Mouse (Mus musculus) MEL (cell line): ENCODE results near the gene Tnxb. TPM values are rescaled to one million over a fixed set of nuclear protein-coding genes. Genes with fewer than 3 reads are reported as not detected.

Experiments used
- DNase-seq: peaks from one replicate; pipeline ENCODE4 v3.0.0; 2011; ENCODE audit warnings: low read depth, low spot score
- H3K27ac ChIP-seq: 2 replicates; pipeline ENCODE4 v1.5.1; 2012; ENCODE audit warnings: low read depth, mild to moderate bottlenecking, control low read depth, low read length, moderate library complexity; ENCODE audit not compliant: control insufficient read depth
- H3K27me3 ChIP-seq, 2 experiments: fragments of 150-350 bp in 1 of 2; sonication (generic) in 1 of 2; 2 replicates each; pipeline ENCODE4 v1.6.1; 2012; ENCODE audit warnings: low read length in 2 of 2, mild to moderate bottlenecking in 2 of 2, improper control_type of control experiment in 1 of 2, moderate library complexity in 1 of 2; ENCODE audit not compliant: insufficient read depth in 2 of 2, control insufficient read depth in 1 of 2
- H3K36me3 ChIP-seq, 2 experiments: 2 replicates each; pipeline ENCODE4 v1.6.1; 2012 to 2014; ENCODE audit warnings: low read length in 2 of 2, improper control_type of control experiment in 1 of 2, inconsistent platforms in 1 of 2, mild to moderate bottlenecking in 1 of 2; ENCODE audit not compliant: insufficient read depth in 2 of 2, control insufficient read depth in 1 of 2
- H3K4me1 ChIP-seq, 2 experiments: fragments of 150-350 bp in 1 of 2; sonication (generic) in 1 of 2; 2 replicates each; pipeline ENCODE4 v1.6.1; 2012; ENCODE audit warnings: low read length in 2 of 2, improper control_type of control experiment in 1 of 2, mild to moderate bottlenecking in 1 of 2; ENCODE audit not compliant: insufficient read depth in 2 of 2, control insufficient read depth in 1 of 2
- H3K4me3 ChIP-seq, 2 experiments: fragments of 150-350 bp in 1 of 2; sonication (generic) in 1 of 2; 2 replicates each; pipeline ENCODE4 v1.5.1; 2012; ENCODE audit warnings: low read depth in 2 of 2, low read length in 2 of 2, mild to moderate bottlenecking in 2 of 2, moderate library complexity in 2 of 2, control low read depth in 1 of 2, improper control_type of control experiment in 1 of 2; ENCODE audit not compliant: control insufficient read depth in 1 of 2, insufficient read depth in 1 of 2
- H3K79me2 ChIP-seq: 2 replicates; pipeline ENCODE4 v1.6.1; 2012; ENCODE audit warnings: mild to moderate bottlenecking, low read length, moderate library complexity; ENCODE audit not compliant: control insufficient read depth, poor library complexity, insufficient read depth
- H3K9ac ChIP-seq: 2 replicates; pipeline ENCODE4 v1.6.1; 2012; ENCODE audit warnings: low read depth, mild to moderate bottlenecking, control low read depth, low read length, moderate library complexity; ENCODE audit not compliant: control insufficient read depth, poor library complexity, severe bottlenecking
- H3K9me3 ChIP-seq: fragments of 150-350 bp; sonication (generic); replicated peaks from 2 replicates; pipeline ENCODE4 v1.6.1; 2012; ENCODE audit warnings: mild to moderate bottlenecking, low read length, improper control_type of control experiment, moderate library complexity; ENCODE audit not compliant: insufficient read depth
- BHLHE40 ChIP-seq: IDR thresholded peaks from 2 replicates; pipeline ENCODE4 v1.6.1; 2012; ENCODE audit warnings: low read depth, mild to moderate bottlenecking, inconsistent platforms, low read length, improper control_type of control experiment, borderline replicate concordance
- CHD2 ChIP-seq: IDR thresholded peaks from 2 replicates; pipeline ENCODE4 v1.6.1; 2011; ENCODE audit warnings: low read length, improper control_type of control experiment
- CTCF ChIP-seq, 3 experiments: IDR thresholded peaks in 2 of 3; conservative IDR thresholded peaks in 1 of 3; 2 replicates each; pipeline ENCODE4 v1.5.1; 2011 to 2012; ENCODE audit warnings: low read length in 3 of 3, low read depth in 2 of 3, mild to moderate bottlenecking in 2 of 3, improper control_type of control experiment in 1 of 3, inconsistent platforms in 1 of 3, mixed read lengths in 1 of 3, moderate library complexity in 1 of 3; ENCODE audit not compliant: control insufficient read depth in 1 of 3, insufficient read depth in 1 of 3, poor library complexity in 1 of 3, severe bottlenecking in 1 of 3
- E2F4 ChIP-seq: IDR thresholded peaks from 2 replicates; pipeline ENCODE4 v1.6.1; 2011; ENCODE audit warnings: low read depth, low read length, improper control_type of control experiment, borderline replicate concordance
- ELF1 ChIP-seq: IDR thresholded peaks from 2 replicates; pipeline ENCODE4 v1.6.1; 2014; ENCODE audit warnings: low read depth, mild to moderate bottlenecking, inconsistent platforms, low read length, improper control_type of control experiment, moderate library complexity
- EP300 ChIP-seq, 2 experiments: IDR thresholded peaks; 2 replicates each; pipeline ENCODE4 v1.6.1; 2011; ENCODE audit warnings: improper control_type of control experiment in 2 of 2, low read length in 2 of 2, low read depth in 1 of 2, mild to moderate bottlenecking in 1 of 2
- ETS1 ChIP-seq: IDR thresholded peaks from 2 replicates; pipeline ENCODE4 v1.6.1; 2012; ENCODE audit warnings: low read depth, mild to moderate bottlenecking, inconsistent platforms, low read length, improper control_type of control experiment, moderate library complexity
- GATA1 ChIP-seq: IDR thresholded peaks from 2 replicates; pipeline ENCODE4 v1.6.1; 2011; ENCODE audit warnings: low read depth, low read length, improper control_type of control experiment
- HCFC1 ChIP-seq: IDR thresholded peaks from 2 replicates; pipeline ENCODE4 v1.6.1; 2012; ENCODE audit warnings: low read depth, mild to moderate bottlenecking, inconsistent platforms, low read length, improper control_type of control experiment, moderate library complexity
- JUND ChIP-seq: IDR thresholded peaks from 2 replicates; pipeline ENCODE4 v1.6.1; 2011; ENCODE audit warnings: low read depth, mild to moderate bottlenecking, improper control_type of control experiment, low read length
- KAT2A ChIP-seq: conservative IDR thresholded peaks from 2 replicates; pipeline ENCODE4 v1.6.1; 2012; ENCODE audit warnings: low read depth, low read length, improper control_type of control experiment, inconsistent platforms
- MAFK ChIP-seq: IDR thresholded peaks from 2 replicates; pipeline ENCODE4 v1.6.1; 2011; ENCODE audit warnings: low read depth, mild to moderate bottlenecking, low read length, improper control_type of control experiment, borderline replicate concordance
- MAX ChIP-seq: IDR thresholded peaks from 2 replicates; pipeline ENCODE4 v1.6.1; 2011; ENCODE audit warnings: low read length, improper control_type of control experiment
- MAZ ChIP-seq: IDR thresholded peaks from 2 replicates; pipeline ENCODE4 v1.6.1; 2012; ENCODE audit warnings: low read depth, mild to moderate bottlenecking, inconsistent platforms, low read length, improper control_type of control experiment
- MXI1 ChIP-seq: IDR thresholded peaks from 2 replicates; pipeline ENCODE4 v1.6.1; 2011; ENCODE audit warnings: mild to moderate bottlenecking, low read depth, low read length, improper control_type of control experiment
- MYB ChIP-seq: IDR thresholded peaks from 2 replicates; pipeline ENCODE4 v1.6.1; 2011; ENCODE audit warnings: mild to moderate bottlenecking, low read depth, low read length, improper control_type of control experiment
- MYC ChIP-seq: IDR thresholded peaks from 2 replicates; pipeline ENCODE4 v1.6.1; 2011; ENCODE audit warnings: low read depth, mild to moderate bottlenecking, low read length, improper control_type of control experiment, moderate library complexity
- NRF1 ChIP-seq: IDR thresholded peaks from 2 replicates; pipeline ENCODE4 v1.6.1; 2014; ENCODE audit warnings: low read depth, mild to moderate bottlenecking, inconsistent platforms, low read length, improper control_type of control experiment, moderate library complexity; ENCODE audit not compliant: poor library complexity, insufficient read depth, severe bottlenecking
- POLR2A ChIP-seq, 2 experiments: IDR thresholded peaks; 2 replicates each; pipeline ENCODE4 v1.6.1; 2011 to 2012; ENCODE audit warnings: low read length in 2 of 2, mild to moderate bottlenecking in 2 of 2, control low read depth in 1 of 2, improper control_type of control experiment in 1 of 2, low read depth in 1 of 2, moderate library complexity in 1 of 2; ENCODE audit not compliant: control insufficient read depth in 1 of 2, insufficient read depth in 1 of 2, poor library complexity in 1 of 2
- POLR2AphosphoS2 ChIP-seq: IDR thresholded peaks from 2 replicates; pipeline ENCODE4 v1.6.1; 2011; ENCODE audit warnings: low read length, improper control_type of control experiment
- POLR2AphosphoS5 ChIP-seq: IDR thresholded peaks from 2 replicates; pipeline ENCODE4 v1.6.1; 2012; ENCODE audit warnings: low read depth, borderline replicate concordance, mild to moderate bottlenecking, inconsistent platforms, low read length, moderate library complexity, mixed read lengths
- RAD21 ChIP-seq: IDR thresholded peaks from 2 replicates; pipeline ENCODE4 v1.6.1; 2011; ENCODE audit warnings: mild to moderate bottlenecking, low read depth, low read length, improper control_type of control experiment
- SIN3A ChIP-seq: IDR thresholded peaks from 2 replicates; pipeline ENCODE4 v1.6.1; 2012; ENCODE audit warnings: low read length, improper control_type of control experiment, inconsistent platforms
- TBP ChIP-seq: IDR thresholded peaks from 2 replicates; pipeline ENCODE4 v1.8.0; 2011; ENCODE audit warnings: low read depth, low read length, improper control_type of control experiment
- USF2 ChIP-seq, 2 experiments: IDR thresholded peaks; 2 replicates each; pipeline ENCODE4 v1.6.1; 2011 to 2012; ENCODE audit warnings: improper control_type of control experiment in 2 of 2, low read length in 2 of 2, borderline replicate concordance in 1 of 2, inconsistent platforms in 1 of 2, low read depth in 1 of 2, mild to moderate bottlenecking in 1 of 2; ENCODE audit not compliant: insufficient read depth in 1 of 2
- ZC3H11A ChIP-seq: IDR thresholded peaks from 2 replicates; pipeline ENCODE4 v1.6.1; 2012; ENCODE audit warnings: low read depth, mild to moderate bottlenecking, inconsistent platforms, low read length, improper control_type of control experiment
- ZNF384 ChIP-seq: IDR thresholded peaks from 2 replicates; pipeline ENCODE4 v1.6.1; 2012; ENCODE audit warnings: low read depth, mild to moderate bottlenecking, inconsistent platforms, low read length, improper control_type of control experiment
- polyA plus RNA-seq, 2 experiments: library from polyadenylated mRNA; stranded (reverse) in 1 of 2; unstranded in 1 of 2; fragments of >175 nt in 1 of 2; fragments of >200 nt in 1 of 2; gene quantifications; 2 replicates each; pipeline versions ENCODE4 v1.2.1 to v1.2.4; 2012; ENCODE audit warnings: low replicate concordance in 2 of 2, low read depth in 1 of 2; ENCODE audit not compliant: insufficient read length in 2 of 2, insufficient read depth in 1 of 2, missing spikeins in 1 of 2
- total RNA-seq: library from RNA; depleted of rRNA; stranded (reverse); fragments of 300-350 nt; gene quantifications from 2 replicates; pipeline ENCODE4 v1.2.3, GENCODE M21; 2012

Gene Tnxb
- total and polyA plus RNA-seq, 3 experiments = 0.27 to 0.28 TPM; not detected in 1

DNA sequence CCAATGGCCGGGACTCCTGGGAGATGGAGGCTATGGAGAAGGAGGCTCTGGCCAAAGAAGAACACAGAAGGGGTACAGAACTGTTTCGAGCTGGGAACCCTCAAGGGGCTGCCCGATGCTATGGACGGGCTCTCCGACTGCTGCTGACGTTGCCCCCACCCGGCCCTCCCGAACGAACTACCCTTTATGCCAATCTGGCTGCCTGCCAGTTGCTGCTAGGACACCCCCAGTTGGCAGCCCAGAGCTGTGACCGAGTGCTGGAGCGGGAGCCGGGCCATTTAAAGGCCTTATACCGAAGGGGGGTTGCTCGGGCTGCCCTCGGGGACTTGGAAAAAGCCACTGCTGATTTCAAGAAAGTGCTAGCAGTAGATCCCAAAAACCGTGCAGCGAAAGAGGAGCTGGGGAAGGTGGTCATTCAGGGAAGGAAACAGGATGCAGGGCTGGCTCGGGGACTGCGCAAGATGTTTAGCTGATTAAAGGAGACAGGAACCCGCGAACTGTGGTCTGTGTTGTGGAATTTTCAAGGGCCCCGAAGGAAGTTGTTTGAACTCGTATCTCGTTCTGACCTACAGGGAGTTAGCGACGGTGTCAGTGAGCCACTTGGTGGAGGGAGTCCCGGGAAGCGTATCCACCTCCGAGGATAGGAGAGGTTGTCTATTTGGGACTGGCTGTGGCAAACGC, 24.4 kb upstream of the Tnxb start:
- H3K4me3 ChIP-seq = peak overlapping the region; percentile 63 to 67
- peaks cover 0 to 12% of the 10 kb centered on the region in 2 experiments; a peak in 2 of 4 replicates for H3K36me3 ChIP-seq
- peaks cover 0 to 20% of the 10 kb centered on the region in 2 experiments; a peak in 3 of 4 replicates for H3K4me1 ChIP-seq
- peak overlapping the region; percentile 81 for H3K9ac ChIP-seq
- no peaks in the 10 kb centered on the region for H3K27me3 ChIP-seq
- no peaks in the 10 kb centered on the region for H3K9me3 ChIP-seq
- H3K79me2 ChIP-seq = peaks cover 15% of the 10 kb centered on the region
- H3K27ac ChIP-seq = peak overlapping the region; percentile 52
- 0 out of 2 replicates have a peak, but pooled peaks have one; percentile 9 for TF ChIP-seq ELF1
- no peak for TF ChIP-seq MYC
- 0 out of 2 replicates have a peak, but pooled peaks have one; percentile 23 for TF ChIP-seq TBP
- TF ChIP-seq, all 39 proteins: peak for 2
- peak; percentile 67 for DNase-seq

DNA sequence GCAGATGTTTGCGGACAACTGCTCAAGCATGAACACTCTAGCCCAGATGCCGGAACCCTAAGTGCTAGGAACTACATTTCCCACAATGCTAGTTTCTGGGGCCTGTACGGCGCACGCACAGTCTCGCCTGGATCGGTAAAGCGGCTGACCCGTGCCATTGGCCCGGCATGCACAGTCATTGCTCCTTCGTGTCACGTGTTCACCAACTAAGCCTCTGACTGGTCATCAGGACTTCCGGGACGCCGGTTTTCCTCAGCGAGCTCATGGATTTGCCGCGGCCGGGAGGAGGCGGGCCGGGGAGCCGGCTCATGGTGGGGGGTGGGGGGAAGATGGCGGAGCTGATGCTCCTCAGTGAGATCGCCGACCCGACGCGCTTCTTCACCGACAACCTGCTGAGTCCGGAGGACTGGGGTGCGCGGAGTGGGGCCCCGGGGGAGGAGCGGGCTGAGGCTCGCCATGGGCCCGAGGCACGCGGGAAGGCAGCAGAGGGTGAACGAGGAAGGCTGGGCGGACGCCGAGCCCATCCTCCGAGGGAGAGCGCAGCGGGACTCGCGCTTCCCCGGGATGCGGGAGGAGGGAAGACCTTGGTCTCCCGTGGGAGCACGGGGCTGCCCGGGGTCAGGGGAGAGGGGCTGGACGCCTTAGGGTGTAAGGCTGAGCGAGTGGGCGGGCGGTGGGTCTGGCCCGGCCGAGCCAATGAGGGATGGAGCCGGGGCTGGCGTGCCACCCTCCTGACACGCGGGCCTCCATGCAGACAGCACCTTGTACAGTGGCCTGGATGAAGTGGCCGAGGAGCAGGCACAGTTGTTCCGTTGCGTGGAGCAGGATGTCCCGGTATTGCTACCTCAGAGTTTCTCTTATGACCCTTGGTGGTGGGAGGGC, 23.2 kb upstream of the Tnxb start, which contains the start of gene Atf6b:
TSS of gene Atf6b (plus strand) at position 241 of the 882 bp plus-strand sequence.
- Histone ChIP-seq H3K79me2 (peaks cover 15% of the 10 kb centered on the region), H3K27ac (peak within 1 kb of the TSS; percentile 52), H3K9me3 (no peaks in the 10 kb centered on the region), H3K4me3 (peak within 1 kb of the TSS; percentile 78 to 85), H3K4me1 (peaks cover 0 to 20% of the 10 kb centered on the region in 2 experiments; a peak in 3 of 4 replicates), H3K36me3 (peaks cover 0 to 12% of the 10 kb centered on the region in 2 experiments; a peak in 2 of 4 replicates), H3K9ac (peak within 1 kb of the TSS; percentile 84), H3K27me3 (no peaks in the 10 kb centered on the region)
- peak; percentile 99 for DNase-seq
- no peak for TF ChIP-seq JUND
- no peak for TF ChIP-seq CHD2
- peak; percentile 96 for TF ChIP-seq ELF1
- TF ChIP-seq MYB = no peak
- TF ChIP-seq TBP = peak; percentile 62; the same call in 1 of the 2 replicates
- peak; percentile 37; the same call in 1 of the 2 replicates for TF ChIP-seq MAZ
- TF ChIP-seq ZNF384 = no peak
- TF ChIP-seq KAT2A = peak; percentile 90
- TF ChIP-seq E2F4 = no peak
- TF ChIP-seq POLR2A (IDR thresholded peaks at IDR 0.05; ENCODE audit: control insufficient read depth in 1 of 2, insufficient read depth in 1 of 2, low read depth in 1 of 2, low read length in 2 of 2, poor library complexity in 1 of 2) = peak; percentile 78 to 83; a peak in 3 of 4 replicates
- peak; percentile 85 for TF ChIP-seq MXI1
- TF ChIP-seq ZC3H11A = no peak
- peak; percentile 79 to 86 for TF ChIP-seq USF2 (IDR thresholded peaks at IDR 0.05; ENCODE audit: borderline replicate concordance in 1 of 2, insufficient read depth in 1 of 2, low read depth in 1 of 2, low read length in 2 of 2)
- TF ChIP-seq MYC = peak; percentile 69
- no peak for TF ChIP-seq RAD21
- no peak for TF ChIP-seq POLR2AphosphoS5
- TF ChIP-seq CTCF (IDR thresholded peaks at IDR 0.05 in 2 of 3, conservative IDR thresholded peaks at IDR 0.05 in 1 of 3; ENCODE audit: control insufficient read depth in 1 of 3, insufficient read depth in 1 of 3, low read depth in 2 of 3, low read length in 3 of 3, poor library complexity in 1 of 3, severe bottlenecking in 1 of 3) = no peak
- peak; percentile 18; the same call in 1 of the 2 replicates for TF ChIP-seq ETS1
- TF ChIP-seq EP300 (IDR thresholded peaks at IDR 0.05; ENCODE audit: low read depth in 1 of 2, low read length in 2 of 2) = no peak
- 0 out of 2 replicates have a peak, but pooled peaks have one; percentile 53 for TF ChIP-seq POLR2AphosphoS2
- peak; percentile 97 for TF ChIP-seq HCFC1
- peak; percentile 96 for TF ChIP-seq MAX
- TF ChIP-seq BHLHE40 = no peak
- peak; percentile 75 for TF ChIP-seq NRF1
- TF ChIP-seq SIN3A = peak; percentile 85
- TF ChIP-seq MAFK = no peak
- TF ChIP-seq GATA1 = no peak
